Mouse (Mus musculus): ENCODE results near the gene Crb1.
A peak's percentile ranks its signal among the peaks of the same experiment; 100 is the strongest.
"Not testable (repeated sequence)": the region's sequence is repeated elsewhere in the genome, so short reads cannot be mapped to it uniquely, and the experiment has no call there.

Gene Crb1

DNA sequence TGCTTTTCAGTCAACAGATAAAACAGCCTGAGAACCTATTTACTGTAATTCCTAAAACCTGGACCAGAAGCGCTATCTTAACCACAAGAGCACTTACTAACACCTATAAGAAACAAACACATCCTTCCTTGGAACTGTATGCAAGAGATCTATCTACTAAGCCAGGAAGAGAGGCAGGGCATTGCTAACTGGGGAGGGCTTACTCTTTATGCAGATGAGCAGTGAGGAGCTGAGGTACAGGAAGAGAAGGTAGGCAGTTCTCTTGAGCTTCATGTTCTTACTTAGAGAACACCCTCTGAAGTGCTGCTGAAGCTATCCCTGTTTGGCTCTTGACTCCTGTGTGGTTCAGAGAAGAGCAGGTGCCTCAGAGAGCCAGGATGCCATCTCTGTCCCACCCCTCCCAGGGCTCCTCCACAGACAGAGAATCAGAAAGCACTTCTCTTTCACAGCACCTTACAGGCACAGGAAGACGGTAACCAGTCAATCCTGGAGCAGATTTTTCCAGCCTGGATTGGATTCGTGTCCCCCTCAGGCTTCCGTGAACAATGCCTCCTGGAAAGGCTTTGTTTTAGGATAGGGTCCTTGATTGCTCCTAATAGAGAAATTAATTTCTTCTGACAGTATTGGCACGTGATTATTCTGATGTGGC is at the start of gene Crb1:
TSS of gene Crb1 (minus strand) at position 463 of the 649 bp plus-strand sequence.
- DNase-seq, result no peak

DNA sequence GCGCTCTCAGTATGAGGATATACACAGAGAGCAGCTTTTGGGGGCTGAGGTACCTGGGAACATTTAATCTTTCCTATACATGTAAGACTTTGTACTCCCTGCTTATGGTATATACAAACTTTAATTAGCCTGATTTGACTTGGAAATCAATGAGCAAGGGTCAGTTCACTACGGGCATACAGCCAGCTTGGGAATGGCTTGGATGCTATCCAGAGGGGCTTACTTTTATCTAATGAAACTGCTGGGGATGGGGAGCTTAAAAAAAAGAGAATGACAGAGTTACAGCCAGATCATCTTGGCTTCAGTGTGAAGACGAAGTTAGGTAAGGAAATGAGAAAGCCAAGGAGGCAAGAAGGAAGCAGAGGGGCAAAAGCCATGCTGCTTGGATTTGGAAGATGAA is 48.1 kb upstream of the Crb1 start:
- no peak for DNase-seq

DNA sequence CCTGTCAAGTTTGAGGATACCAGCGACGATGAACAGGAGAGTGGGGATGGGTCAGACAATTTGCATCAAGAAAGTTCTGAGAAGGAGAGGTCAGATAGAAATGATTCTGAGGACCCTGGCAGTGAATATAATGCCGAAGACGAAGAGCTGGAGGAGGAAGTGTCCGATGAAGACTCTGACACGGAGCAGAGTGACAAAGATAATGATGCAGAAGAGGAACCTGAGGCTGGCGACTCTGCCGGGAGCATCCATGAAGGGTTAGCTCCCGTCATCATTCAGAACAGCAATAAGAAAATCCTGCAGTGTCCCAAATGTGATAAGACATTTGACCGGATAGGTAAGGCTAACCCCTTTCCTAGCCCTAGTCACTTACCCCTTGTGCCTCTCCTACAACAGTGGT is 47.0 kb upstream of the Crb1 start:
- no peak for DNase-seq

DNA sequence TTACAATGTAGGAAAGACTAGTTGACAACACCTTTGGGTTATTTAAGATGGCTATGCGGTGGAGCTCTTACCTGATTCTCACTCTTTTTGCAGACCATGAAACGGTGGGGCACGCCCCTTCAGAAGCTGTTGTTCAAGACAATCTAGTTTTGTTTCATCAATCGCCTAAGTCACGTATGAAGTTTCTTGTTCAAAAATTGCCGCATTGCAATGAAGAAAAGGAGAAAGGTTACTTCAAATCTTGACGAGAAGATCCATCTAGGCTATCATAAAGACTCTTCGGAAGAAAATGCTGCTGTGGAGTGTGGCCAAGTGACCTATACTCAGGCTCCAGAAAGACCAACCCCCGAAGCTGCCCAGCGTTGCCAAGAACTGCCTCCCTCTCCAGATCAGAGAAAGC is 46.0 kb upstream of the Crb1 start:
- DNase-seq, result peak; percentile 23

DNA sequence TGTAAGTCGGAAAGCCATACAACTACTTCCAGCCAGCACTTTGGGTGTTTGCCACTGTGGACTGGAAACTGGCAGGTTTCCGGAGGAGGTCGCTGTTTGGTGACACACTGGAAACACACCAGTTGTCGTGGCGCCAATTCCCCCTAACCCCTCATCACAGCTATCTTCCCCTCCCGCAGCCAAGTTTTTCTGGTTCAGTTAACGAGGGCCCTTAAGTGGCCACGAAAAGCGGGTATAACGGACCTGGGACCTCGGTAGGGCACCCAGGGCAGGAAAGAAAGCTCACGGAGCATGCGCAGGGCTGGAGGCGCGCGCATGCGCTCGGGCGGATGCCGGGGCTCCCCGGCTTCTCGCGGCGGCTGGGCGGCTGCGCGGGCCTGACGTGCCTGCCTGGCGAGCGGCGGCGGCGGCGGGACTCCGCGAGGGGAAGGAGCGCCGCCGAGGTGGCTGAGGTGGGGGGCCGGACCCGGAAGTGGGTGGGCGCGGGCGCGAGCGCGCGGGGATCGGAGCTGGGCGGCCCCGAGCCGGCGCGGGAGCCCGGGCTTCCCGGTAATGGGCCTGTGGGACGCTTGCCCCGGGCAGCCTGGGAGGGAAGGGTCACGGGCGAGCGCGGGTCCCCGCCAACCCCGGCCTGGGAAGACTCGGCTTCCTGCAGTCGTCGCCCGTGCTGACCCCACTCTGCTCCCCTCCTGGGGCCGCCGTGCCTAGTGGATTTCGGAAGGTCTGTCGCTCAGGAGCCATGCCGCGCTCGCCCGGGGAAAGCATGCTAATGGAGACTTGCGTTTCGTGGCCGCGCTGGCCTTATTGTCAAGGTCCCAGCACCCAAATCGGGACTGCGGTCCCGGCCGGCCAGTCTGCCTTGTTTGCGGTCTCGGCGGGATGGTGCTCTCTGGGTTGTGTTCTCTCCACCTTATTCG is 45.2 kb upstream of the Crb1 start, which contains the start of gene Zbtb41:
TSS of gene Zbtb41 (plus strand) at position 414 of the 917 bp plus-strand sequence.
- peak; percentile 88 for DNase-seq

DNA sequence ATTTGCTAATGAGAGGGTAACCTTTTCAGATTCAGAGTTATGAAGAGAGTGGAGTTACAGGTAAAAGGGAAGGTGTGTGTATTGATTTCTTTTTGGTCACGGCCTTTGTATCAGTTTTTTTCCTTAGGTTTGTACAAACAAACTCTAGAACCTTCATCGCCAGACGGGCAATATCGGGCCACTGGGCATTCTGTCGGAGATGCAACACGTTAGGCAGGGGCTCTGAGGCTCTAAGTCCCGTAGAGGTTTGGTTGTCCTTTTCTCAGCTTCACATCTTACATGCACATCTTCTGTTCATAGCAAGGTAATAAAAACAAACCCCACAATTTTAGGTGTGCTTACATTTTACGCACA is 44.6 kb upstream of the Crb1 start:
- DNase-seq, result no peak

DNA sequence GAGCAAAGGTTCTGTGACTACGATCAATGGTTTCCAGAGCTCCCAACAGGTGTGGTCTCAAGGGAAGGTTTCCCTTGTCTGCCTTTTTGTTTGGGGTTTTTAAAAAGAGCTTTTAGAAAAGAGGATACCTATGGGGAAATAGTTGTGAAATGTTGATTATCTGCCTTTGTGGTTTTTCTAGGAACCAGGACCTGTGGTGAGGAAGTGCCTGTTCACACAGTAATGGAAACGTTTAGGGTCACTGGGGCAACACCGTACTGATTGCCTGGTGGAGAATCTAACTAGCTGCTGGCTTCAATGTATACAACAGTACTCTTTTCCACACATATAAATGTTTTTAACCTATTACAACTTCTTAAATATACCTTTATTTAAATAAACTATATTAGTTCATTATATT is 36.6 kb upstream of the Crb1 start:
- DNase-seq, result no peak

DNA sequence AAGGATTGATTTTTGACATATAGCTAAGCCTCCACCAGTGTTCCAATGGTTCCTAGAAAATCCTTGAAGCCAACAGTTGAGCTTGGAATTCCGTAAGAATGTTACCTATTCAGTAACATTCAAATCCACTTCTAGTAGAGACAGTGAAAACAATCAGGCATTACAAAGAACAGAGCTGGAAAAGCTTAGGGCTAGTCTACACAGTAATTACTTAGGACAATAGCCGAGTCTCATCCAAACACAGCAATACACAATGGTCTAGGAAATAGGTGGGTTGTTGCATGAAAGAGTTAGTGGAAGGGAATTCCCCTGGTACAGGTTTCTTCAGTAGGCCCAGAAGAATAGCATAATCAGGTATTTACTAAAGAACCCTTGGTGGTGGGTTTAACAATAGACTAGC is 35.5 kb upstream of the Crb1 start:
- not testable (repeated sequence) for DNase-seq

DNA sequence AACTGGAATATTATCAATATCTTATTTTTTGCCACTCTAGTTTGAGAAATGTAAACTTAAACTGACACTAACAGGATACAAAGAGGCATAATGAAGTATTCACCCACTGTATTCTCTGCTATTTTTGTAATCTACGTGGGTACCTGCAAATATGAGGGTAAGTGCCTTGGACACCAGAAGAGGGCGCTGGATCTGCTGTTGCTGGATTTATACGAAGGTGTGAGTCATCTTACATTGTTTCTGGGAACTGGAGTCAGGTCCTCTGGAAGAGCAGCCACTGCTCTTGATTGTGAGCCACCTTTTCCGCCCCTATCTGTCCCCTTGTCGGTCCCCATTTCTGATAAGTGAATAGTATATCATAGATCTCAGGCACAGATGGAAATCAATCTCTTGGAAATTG is 30.8 kb upstream of the Crb1 start:
- DNase-seq, result no peak

DNA sequence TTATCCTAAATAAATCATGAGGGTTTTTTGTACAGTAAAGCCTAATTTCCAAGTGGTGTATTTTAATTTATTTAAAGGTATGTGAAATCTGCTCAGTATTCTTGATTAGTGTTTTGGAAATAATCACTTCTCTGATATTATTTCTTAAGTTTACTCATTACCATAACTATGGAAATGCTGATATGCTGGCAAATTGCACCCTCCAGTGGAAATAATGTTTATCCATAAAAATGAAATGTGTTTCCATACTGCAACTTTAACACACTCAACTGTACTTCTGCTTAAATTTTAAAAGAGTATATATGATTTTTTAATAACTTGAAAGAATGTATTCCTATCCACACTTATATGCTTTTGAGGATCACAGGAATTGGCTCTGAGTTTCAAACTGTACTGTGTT is 28.9 kb upstream of the Crb1 start:
- no peak for DNase-seq

DNA sequence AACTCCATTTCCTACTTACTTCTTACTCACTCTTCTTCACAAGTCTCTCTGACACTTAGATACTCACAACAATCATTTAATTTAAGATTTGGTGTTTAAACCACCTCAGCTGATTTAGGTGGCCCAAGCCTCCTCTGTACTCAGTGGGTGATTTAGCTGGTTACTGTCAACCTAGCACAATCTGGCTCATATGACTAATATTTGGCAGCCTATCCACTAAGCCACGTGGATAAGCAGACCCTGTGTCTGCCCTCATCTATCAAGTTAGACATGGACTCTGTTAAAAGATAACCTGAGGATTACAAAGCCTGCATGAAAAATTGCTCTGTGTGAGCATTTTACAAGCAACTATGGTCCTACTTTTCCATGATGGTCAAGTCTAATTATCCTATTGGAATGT is 19.7 kb upstream of the Crb1 start:
- DNase-seq, result no peak

DNA sequence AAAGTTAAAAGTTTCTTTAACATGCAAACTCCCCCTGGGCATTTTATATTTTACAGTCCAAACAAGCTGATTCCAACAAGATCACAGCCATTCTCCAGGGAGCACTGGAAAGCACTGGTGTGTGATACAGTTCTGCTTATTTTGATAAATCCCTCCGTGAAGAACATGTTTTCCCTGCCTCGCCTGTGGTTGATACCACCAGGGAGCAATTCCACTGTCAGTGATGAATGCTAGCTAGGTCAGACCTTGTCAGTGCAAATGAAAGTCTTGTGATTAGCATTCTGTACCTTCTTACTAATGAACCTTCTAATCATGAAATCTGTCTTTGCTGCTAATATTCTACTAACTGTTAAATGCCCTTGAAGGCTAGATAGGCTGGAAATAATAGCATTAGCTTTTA is 14.8 kb upstream of the Crb1 start:
- no peak for DNase-seq

DNA sequence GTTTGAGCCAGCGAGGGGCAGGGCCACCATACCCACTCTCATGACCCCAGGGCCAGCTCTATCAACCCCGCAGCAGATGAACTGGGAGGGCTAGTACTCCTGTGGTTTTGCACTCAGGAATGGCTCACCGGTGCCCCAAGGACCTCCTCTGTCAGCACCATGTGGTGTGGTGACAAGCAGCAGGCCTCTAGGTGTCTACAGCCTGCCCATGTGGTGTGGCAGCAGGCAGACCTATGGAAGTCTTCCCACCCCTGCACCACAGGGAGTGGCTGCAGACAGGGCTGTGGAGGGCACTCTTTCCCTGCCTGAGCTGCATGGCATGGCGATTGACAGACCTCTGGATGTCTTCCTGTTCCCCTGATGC is 2.7 kb upstream of the Crb1 start:
- DNase-seq, result no peak

DNA sequence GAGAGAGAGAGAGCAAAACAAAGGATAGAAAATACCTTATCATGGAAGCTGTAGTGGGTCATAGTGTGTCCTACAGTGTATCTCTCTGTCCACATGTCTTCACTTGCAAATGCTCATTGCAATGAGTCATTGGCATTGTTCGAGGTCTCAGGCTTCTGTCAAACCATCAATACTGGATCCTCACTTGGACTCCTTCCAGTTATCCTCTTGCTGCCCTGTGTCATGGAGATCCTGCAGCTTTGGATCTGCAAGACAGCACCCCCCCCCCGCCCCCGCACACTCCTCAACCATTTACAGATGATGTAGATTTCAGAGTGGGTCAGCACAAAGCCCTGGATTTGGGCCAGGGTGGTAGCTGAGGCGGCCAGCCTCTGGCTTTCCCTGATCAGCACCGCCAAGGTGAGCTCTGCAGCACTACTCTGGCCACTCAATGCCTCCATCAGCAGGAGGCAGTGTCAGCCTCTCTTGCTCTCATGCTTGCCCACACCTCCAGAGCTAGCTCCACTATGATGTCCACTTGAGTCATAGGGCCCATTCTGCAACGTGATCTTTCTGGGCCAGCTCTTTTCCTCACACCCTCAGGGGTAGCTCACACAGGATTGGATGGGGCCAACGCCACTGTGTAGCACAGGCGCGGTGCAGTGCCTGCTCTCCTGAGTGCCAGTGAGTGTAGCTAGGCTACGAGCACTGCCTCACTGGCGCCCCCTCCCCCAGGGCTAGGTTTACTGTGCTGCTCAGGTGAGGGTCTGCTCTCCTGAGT is 2.1 kb upstream of the Crb1 start:
- DNase-seq, result no peak

DNA sequence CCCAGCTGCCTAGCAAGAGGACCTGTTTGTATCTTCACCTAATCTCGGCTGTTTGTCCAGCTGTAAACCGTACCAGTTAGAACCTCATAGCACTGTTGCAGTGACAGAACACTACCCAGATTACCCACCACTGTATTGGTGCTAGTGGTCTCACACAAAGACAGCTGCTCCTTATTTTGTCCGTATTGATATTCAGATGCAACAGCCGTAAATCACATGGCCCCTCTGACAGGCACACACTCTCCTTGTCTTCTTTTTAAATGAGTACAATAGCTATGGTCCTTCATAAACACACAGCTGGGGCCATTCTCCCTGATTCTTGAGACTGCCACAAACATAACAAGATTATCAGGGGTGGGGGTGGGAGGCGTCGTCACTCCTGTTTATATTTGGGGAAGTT is 1.0 kb downstream of the Crb1 start:
- no peak for DNase-seq

DNA sequence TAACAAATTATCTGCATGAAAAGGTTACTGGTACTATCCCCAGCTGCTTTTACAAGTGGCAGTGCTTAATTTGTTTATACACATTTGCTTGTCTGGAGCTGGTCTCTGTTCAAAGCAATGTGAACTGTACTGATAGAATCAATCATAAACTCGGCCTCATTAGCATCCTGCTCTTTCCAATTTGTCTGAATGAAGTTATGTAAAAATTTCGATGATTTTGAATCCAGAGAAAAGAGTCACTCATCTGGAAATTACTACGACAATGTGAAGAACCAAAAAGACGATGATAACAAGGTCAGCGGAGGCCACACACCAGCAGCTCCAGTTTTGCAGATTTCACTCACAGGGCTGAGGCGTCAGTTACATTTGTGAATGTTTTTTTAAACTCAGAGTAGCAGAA is 5.6 kb downstream of the Crb1 start:
- no peak for DNase-seq

DNA sequence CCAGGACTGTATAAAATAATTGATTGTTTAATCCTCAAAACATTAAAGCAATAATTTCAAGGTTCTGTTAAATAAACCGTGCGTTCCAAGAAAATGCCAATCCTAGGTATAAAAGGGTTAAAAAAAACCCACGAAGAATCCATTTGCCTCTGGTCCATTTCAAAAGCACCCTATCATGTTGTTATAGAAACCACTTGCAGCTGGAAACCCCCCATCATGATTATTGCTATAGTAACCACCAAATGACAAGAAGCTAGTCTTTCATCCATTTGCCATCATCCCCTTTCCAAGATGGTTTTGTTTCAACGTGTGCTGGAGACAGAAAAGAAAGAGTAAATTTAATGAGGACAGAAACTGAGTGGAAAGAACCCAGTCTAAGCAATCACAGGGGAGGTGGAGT is 28.3 kb downstream of the Crb1 start:
- DNase-seq, result no peak

DNA sequence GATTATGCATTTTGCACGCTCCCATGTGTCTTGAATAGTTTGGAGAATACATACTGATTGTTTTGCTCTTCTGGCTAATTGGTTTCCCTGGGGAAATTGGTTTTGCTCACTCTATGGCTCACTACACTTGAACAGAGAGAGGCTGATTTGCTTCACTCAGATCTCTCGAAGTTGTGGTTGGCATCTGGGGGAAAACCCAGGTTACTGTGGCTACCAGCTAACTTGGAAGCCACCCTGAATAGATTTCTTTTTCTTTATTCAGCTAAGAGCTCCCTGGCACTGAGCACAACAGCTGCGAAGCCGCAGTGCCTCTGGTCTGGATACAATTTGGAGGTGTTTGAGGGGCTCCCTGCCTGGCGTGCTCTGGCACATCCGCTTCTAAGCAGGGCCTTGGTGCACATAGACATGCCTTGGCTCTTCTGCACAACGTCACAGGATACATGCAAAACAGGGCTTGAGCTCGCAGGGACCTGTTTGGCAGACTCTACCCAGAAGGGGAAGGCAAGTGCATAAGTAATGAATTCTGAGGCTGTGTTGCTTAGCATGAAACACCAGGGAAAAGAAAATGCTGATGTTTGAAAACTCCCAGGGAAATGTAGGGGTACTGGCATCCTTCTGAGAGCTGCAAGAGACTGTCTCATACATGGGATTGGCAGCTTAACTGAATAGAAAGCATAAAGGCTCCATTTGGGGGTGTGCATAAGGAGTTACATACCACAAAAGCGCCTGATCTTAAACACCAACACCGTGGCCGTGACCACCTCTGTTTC is 30.1 kb downstream of the Crb1 start:
- DNase-seq, result no peak

DNA sequence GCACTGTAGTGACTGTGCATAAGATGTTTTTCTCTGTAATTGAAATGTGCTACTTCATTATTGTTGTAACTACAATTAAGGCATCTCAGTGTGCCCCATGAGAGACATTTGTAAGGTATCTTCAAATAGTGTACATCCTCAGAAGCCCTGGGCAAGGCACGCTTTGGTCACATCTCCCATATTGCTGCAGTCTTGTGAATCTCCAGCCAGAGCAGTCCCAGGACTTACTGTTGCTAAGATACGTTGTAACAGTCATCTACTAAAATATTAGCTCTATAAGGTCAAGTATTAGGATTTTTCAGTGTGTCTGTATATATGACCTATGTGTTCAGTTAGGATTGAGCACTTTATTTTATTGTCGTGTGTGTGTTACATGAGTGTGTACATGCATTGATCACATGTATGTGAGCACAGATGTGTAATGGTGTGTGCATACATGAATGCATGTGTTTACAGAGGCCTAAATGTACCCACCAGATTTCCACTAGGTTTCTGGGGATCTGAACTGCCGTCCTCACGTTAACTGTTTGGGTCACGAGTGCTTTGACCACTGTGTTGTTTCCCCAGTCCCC is 30.8 kb downstream of the Crb1 start:
- no peak for DNase-seq

DNA sequence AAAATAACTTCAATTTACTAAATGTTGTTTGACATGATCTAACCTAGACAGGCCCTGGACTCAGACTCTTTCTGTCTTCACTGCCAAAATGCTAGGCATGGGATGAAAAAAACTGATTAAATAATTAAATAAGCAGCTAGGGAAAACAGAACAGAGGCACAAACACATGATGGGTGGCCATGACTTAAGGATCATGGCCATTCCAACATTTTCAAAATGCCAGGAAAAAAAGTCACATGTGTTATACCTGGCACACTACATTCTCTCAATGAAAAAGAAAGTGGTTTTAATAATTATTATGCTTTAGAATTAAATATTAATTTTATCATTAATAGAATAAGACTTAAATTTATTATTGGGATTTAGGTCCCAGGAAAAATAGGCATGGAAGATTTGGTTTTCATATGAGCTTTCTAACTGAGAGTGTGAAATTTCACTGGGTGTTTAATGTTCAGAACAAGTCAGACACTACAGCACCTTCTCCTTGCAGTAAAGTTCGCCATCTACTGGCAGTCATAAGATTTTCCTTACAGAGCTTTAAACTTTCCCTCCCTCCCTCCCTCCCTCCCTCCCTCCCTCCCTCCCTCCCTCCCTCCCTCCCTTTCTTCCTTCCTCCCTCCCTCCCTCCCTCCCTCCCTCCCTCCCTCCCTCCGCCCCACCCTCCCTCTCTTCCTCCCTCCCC is 36.6 kb downstream of the Crb1 start:
- DNase-seq, result no peak

DNA sequence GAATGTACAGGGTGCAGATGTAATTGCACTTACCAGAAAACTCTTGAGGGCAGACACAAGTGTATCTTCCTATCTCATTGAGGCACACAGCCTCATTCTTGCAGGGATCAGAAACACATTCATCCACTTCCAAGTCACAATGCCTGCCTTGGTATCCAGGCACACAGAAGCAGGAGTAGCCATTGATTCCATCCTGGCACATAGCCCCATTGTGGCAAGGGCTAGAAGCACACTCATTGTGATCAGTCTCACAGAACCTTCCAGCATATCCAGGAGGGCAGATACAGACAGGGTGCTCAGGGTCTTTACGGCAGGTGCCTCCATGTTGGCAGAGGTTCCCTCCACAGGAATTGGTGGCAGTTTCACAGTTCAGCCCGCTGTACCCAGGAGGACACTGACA is 39.9 kb downstream of the Crb1 start:
- no peak for DNase-seq

DNA sequence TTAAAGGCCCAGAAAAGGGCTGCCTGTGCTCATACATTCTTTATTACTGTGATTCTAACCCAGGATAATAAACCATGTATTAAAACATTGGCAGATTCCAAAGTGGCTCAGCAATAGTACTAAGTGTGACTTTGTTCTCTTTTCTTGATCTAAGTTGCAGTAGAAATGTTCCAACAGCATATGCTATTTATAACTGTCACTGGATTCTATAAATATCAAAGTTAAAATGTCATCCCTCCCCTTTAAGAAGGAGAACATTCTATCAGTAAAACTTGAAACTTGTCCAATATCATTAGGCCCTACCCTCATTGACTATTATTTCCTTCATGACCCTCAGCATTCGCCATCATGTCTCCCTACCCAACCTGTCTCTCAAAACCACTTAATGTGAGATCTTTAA is 48.1 kb downstream of the Crb1 start:
- DNase-seq, result no peak
